ENCODE assay signal across 15 mouse cellular contexts in the genomic region with DNA sequence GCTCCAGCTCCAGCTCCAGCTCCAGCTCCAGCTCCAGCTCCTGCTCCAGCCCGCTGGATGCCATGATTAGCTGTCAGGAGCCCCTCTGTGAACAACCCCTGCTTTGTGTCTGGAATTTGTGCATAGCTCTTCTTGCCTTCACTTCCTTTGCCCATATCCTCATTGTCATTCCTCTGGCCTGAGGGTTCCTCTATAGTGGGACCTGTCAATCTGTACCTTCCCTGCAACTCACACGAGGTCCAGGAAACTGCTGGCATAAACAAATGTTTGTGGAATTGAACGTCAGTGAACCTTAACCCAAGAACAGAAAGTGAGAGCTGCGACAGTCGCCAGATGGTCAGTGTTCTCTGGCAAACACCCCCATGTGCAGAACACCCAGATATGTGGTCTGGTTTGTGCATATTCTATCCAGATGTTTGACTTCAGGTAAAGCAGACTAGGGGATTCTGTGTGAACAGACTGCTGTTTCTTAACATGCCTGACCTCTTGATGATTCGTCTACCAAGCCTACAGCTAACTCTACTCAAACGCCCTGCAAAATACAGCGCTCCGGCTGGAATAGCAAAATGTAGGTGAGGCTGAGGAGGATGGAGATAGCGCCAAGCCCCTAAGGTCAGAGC.
DNase-seq lines count a peak whose midpoint lies in the region; ATAC-seq and TF ChIP-seq lines count a peak whose summit lies in the region.
"Had no signal": no experiment of that assay in that cellular context is flagged by ENCODE, and none has a peak within 500 bp of the region (broad histone marks: within the 10 kb centered on the region; RNA-seq: fewer than 3 reads in every experiment).

No protein-coding gene starts in this region.

- peak overlapping the region; percentile 46 for H3K27ac ChIP-seq in forebrain, embryonic 10.5 days
- H3K27ac ChIP-seq in forebrain, embryonic 16.5 days (ENCODE audit: low read length), result no peak overlapping the region
- no peak overlapping the region for H3K27ac ChIP-seq in hindbrain, embryonic 12.5 days
- H3K27ac ChIP-seq in hindbrain, postnatal 0 days, result no peak overlapping the region
- H3K27ac ChIP-seq in midbrain, embryonic 10.5 days (replicated peaks), result peak overlapping the region; percentile 33; the same call in 1 of the 2 replicates
- no peak overlapping the region for H3K27ac ChIP-seq in midbrain, embryonic 11.5 days (ENCODE audit: low read depth, low read length)
- H3K27ac ChIP-seq: embryonic facial prominence, embryonic 15.5 days; forebrain, embryonic 15.5 days; layer of hippocampus, adult 2 months had no signal

- ATAC-seq in forebrain, embryonic 16.5 days, result no peak
- peak; percentile 26; the same call in 1 of the 2 replicates for ATAC-seq in hindbrain, embryonic 12.5 days (ENCODE audit: low FRiP score)
- ATAC-seq in hindbrain, postnatal 0 days, result no peak
- ATAC-seq in midbrain, embryonic 11.5 days (ENCODE audit: low FRiP score), result no peak
- ATAC-seq: forebrain, embryonic 15.5 days had no signal

- no peak overlapping the region for H3K4me3 ChIP-seq in forebrain, embryonic 10.5 days
- H3K4me3 ChIP-seq in forebrain, embryonic 16.5 days (replicated peaks; ENCODE audit: low read length), result no peak overlapping the region
- no peak overlapping the region for H3K4me3 ChIP-seq in hindbrain, embryonic 12.5 days
- H3K4me3 ChIP-seq in hindbrain, postnatal 0 days (ENCODE audit: low read length), result no peak overlapping the region
- H3K4me3 ChIP-seq in midbrain, embryonic 10.5 days, result no peak overlapping the region
- H3K4me3 ChIP-seq in midbrain, embryonic 11.5 days (ENCODE audit: low read depth, low read length), result no peak overlapping the region
- H3K4me3 ChIP-seq: embryonic facial prominence, embryonic 15.5 days; forebrain, embryonic 15.5 days; layer of hippocampus, adult 2 months had no signal

- WGBS in forebrain, embryonic 10.5 days, result 74% methylated on average over 10 of the region's 10 CpGs
- WGBS in forebrain, embryonic 16.5 days, result 56% methylated on average over 10 of the region's 10 CpGs
- WGBS in hindbrain, embryonic 12.5 days, result 59% methylated on average over 10 of the region's 10 CpGs
- 55% methylated on average over 10 of the region's 10 CpGs for WGBS in hindbrain, postnatal 0 days
- 79% methylated on average over 10 of the region's 10 CpGs for WGBS in midbrain, embryonic 10.5 days
- WGBS in midbrain, embryonic 11.5 days, result 73% methylated on average over 10 of the region's 10 CpGs

- no peaks in the 10 kb centered on the region for H3K27me3 ChIP-seq in forebrain, embryonic 10.5 days (ENCODE audit: poor library complexity, severe bottlenecking)
- no peaks in the 10 kb centered on the region for H3K27me3 ChIP-seq in forebrain, embryonic 16.5 days (replicated peaks; ENCODE audit: control insufficient read depth, insufficient read depth, low read length)
- no peaks in the 10 kb centered on the region for H3K27me3 ChIP-seq in hindbrain, embryonic 12.5 days
- no peaks in the 10 kb centered on the region for H3K27me3 ChIP-seq in hindbrain, postnatal 0 days (ENCODE audit: insufficient read depth, low read length)
- H3K27me3 ChIP-seq in midbrain, embryonic 10.5 days (ENCODE audit: low read depth, poor library complexity, severe bottlenecking), result no peaks in the 10 kb centered on the region
- H3K27me3 ChIP-seq in midbrain, embryonic 11.5 days (ENCODE audit: control insufficient read depth, insufficient read depth, low read length), result no peaks in the 10 kb centered on the region
- H3K27me3 ChIP-seq: embryonic facial prominence, embryonic 15.5 days; forebrain, embryonic 15.5 days had no signal

- no peak overlapping the region for H3K4me2 ChIP-seq in forebrain, embryonic 16.5 days (ENCODE audit: low read length)
- no peak overlapping the region for H3K4me2 ChIP-seq in hindbrain, embryonic 12.5 days (replicated peaks)
- no peak overlapping the region for H3K4me2 ChIP-seq in hindbrain, postnatal 0 days (ENCODE audit: low read depth, low read length)
- no peak overlapping the region for H3K4me2 ChIP-seq in midbrain, embryonic 11.5 days
- H3K4me2 ChIP-seq: embryonic facial prominence, embryonic 15.5 days; forebrain, embryonic 15.5 days had no signal

- DNase-seq in forebrain, embryonic 10.5 days (ENCODE audit: extremely low spot score, low spot score), result no peak
- no peak for DNase-seq in hindbrain, postnatal 0 days (ENCODE audit: low spot score)
- DNase-seq in midbrain, embryonic 10.5 days (ENCODE audit: low spot score), result no peak
- DNase-seq in midbrain, embryonic 11.5 days (ENCODE audit: low spot score, missing footprints), result no peak
- peak; percentile 19 for DNase-seq in mesoderm, embryonic 11.5 days (ENCODE audit: low read depth, low spot score)
- DNase-seq in left cerebral cortex, postnatal 10 days (ENCODE audit: extremely low spot score in 1 of 2, low spot score in 2 of 2), result no peak
- DNase-seq: adrenal gland, postnatal 25 days; cerebellum, adult 11 months; gastrocnemius, postnatal 14 days; kidney, adult 18-20 months had no signal

- no peak for TF ChIP-seq CTCF in hindbrain, postnatal 0 days (IDR thresholded peaks at IDR 0.05; ENCODE audit: low read depth)

- H3K4me1 ChIP-seq in forebrain, embryonic 10.5 days, result peaks cover 16% of the 10 kb centered on the region
- peaks cover 7% of the 10 kb centered on the region for H3K4me1 ChIP-seq in forebrain, embryonic 16.5 days (replicated peaks; ENCODE audit: control insufficient read depth, insufficient read depth, low read length)
- H3K4me1 ChIP-seq in hindbrain, embryonic 12.5 days, result peaks cover 7% of the 10 kb centered on the region; the same call in 1 of the 2 replicates
- H3K4me1 ChIP-seq in hindbrain, postnatal 0 days (ENCODE audit: insufficient read depth, low read length), result no peaks in the 10 kb centered on the region
- H3K4me1 ChIP-seq in midbrain, embryonic 10.5 days, result 0 out of 2 replicates have a peak, but pooled peaks cover 2% of the 10 kb centered on the region
- H3K4me1 ChIP-seq in midbrain, embryonic 11.5 days (ENCODE audit: control insufficient read depth, insufficient read depth, low read length), result no peaks in the 10 kb centered on the region

- H3K9ac ChIP-seq in forebrain, embryonic 16.5 days (replicated peaks; ENCODE audit: low read depth, low read length), result no peak overlapping the region
- no peak overlapping the region for H3K9ac ChIP-seq in hindbrain, embryonic 12.5 days
- no peak overlapping the region for H3K9ac ChIP-seq in hindbrain, postnatal 0 days (replicated peaks; ENCODE audit: low read length)
- no peak overlapping the region for H3K9ac ChIP-seq in midbrain, embryonic 11.5 days (ENCODE audit: low read length)
- H3K9ac ChIP-seq: embryonic facial prominence, embryonic 15.5 days; forebrain, embryonic 15.5 days had no signal

- H3K9me3 ChIP-seq in forebrain, embryonic 10.5 days, result no peaks in the 10 kb centered on the region
- no peaks in the 10 kb centered on the region for H3K9me3 ChIP-seq in forebrain, embryonic 16.5 days (ENCODE audit: control insufficient read depth, low read length)
- H3K9me3 ChIP-seq in hindbrain, embryonic 12.5 days (replicated peaks), result no peaks in the 10 kb centered on the region
- H3K9me3 ChIP-seq in hindbrain, postnatal 0 days (ENCODE audit: low read length), result no peaks in the 10 kb centered on the region
- H3K9me3 ChIP-seq in midbrain, embryonic 10.5 days (replicated peaks), result no peaks in the 10 kb centered on the region
- no peaks in the 10 kb centered on the region for H3K9me3 ChIP-seq in midbrain, embryonic 11.5 days (ENCODE audit: control insufficient read depth, low read length)
- H3K9me3 ChIP-seq: embryonic facial prominence, embryonic 15.5 days; forebrain, embryonic 15.5 days had no signal

- intact Hi-C loops in left cerebral cortex, postnatal 10 days (cut with DNase I), result no loop called here

- no peaks in the 10 kb centered on the region for H3K36me3 ChIP-seq in forebrain, embryonic 10.5 days (replicated peaks)
- H3K36me3 ChIP-seq in forebrain, embryonic 16.5 days (ENCODE audit: control insufficient read depth, insufficient read depth), result no peaks in the 10 kb centered on the region
- H3K36me3 ChIP-seq in hindbrain, embryonic 12.5 days, result no peaks in the 10 kb centered on the region
- H3K36me3 ChIP-seq in hindbrain, postnatal 0 days (ENCODE audit: insufficient read depth, low read length), result no peaks in the 10 kb centered on the region
- no peaks in the 10 kb centered on the region for H3K36me3 ChIP-seq in midbrain, embryonic 10.5 days
- H3K36me3 ChIP-seq in midbrain, embryonic 11.5 days (ENCODE audit: control insufficient read depth, insufficient read depth, low read length), result no peaks in the 10 kb centered on the region
- H3K36me3 ChIP-seq: embryonic facial prominence, embryonic 15.5 days; forebrain, embryonic 15.5 days had no signal

Comparison
In these comparisons a context has a peak if more than half of its experiments do, and no peak if none do; other contexts are left out.
1. H3K27ac ChIP-seq: peak in forebrain, embryonic 10.5 days (single experiment) and midbrain, embryonic 10.5 days (single experiment); none in forebrain, embryonic 16.5 days (single experiment), hindbrain, embryonic 12.5 days (single experiment), hindbrain, postnatal 0 days (single experiment) and midbrain, embryonic 11.5 days (single experiment).